Mouse (Mus musculus): ENCODE measurements at regions not wholly inside any gene's neighbourhood (a gene's known extent, or its start where the extent isn't known, plus 50 kb on each side); places are given as distances from the start of the nearest gene placed in this dataset.

DNA sequence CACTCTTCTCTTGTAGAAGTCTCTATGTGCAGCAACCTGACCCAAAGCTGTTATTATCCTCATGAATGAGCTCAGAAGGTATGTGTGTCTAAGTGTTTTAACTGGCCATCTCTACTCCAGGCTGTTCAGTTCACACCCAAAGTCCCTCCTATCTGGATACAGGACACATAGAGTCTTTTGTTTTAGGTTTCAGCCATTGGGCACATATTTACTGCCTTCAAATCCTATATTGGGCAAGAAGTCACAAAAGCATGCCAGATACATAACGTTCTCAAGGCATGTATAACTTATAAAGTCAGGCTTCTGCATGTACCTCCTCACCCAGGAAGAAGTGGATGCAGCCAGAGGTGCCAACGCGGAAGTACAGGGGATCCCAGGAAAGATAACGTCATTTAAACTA lies 136.6 kb upstream of the Mmadhc start:
- TF ChIP-seq POLR2A (IDR thresholded peaks at IDR 0.05; ENCODE audit: insufficient read length, low read depth) (no peak), MAX (IDR thresholded peaks at IDR 0.05; ENCODE audit: low read depth) (no peak), POLR2AphosphoS2 (IDR thresholded peaks at IDR 0.05; ENCODE audit: insufficient read length, low read depth) (no peak), TCF12 (IDR thresholded peaks at IDR 0.05; ENCODE audit: insufficient read depth, poor library complexity, severe bottlenecking) (no peak), CEBPB (IDR thresholded peaks at IDR 0.05; ENCODE audit: insufficient read depth, poor library complexity, severe bottlenecking) (no peak), E2F4 (IDR thresholded peaks at IDR 0.05; ENCODE audit: insufficient read depth) (no peak), USF1 (IDR thresholded peaks at IDR 0.05; ENCODE audit: low read depth) (no peak), SRF (IDR thresholded peaks at IDR 0.05; ENCODE audit: control insufficient read depth, insufficient read length, low read depth) (no peak), MYOD1 (IDR thresholded peaks at IDR 0.05; ENCODE audit: control insufficient read depth in 1 of 3, insufficient read length in 2 of 3, low read depth in 2 of 3) (no peak), TCF3 (IDR thresholded peaks at IDR 0.05; ENCODE audit: insufficient read length, low read depth) (no peak)

All from myocyte (in vitro differentiated cells).